Mouse (Mus musculus): ENCODE results near the gene Bex6. TPM values are rescaled to one million over a fixed set of nuclear protein-coding genes. Genes with fewer than 3 reads are reported as not detected.
A peak's percentile ranks its signal among the peaks of the same experiment; 100 is the strongest.

The Bex6 gene
- polyA plus RNA-seq, 2 experiments = 0.08 to 0.19 TPM

DNA sequence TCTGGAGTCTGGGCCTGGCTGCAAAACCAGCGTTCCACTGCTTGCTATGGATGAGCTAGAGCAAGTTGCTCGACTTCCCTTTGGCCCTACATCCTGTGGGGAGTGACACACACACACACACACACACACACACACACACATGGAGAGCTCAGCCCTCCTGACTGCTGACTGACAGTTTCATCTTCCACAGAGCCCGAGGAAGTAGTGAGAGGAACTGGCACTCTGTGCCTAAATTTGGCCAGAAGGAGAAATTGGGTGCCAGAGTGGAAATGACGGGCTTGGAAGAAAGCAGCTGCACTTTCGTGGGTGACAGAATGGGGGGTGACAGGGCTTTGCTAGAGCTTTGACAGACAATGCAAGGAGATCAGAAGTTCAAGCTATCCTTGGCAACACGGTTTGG, 9.5 kb downstream of the Bex6 start:
- no peaks in the 10 kb centered on the region for H3K9me3 ChIP-seq (ENCODE audit: control insufficient read depth, low read length)
- H3K27me3 ChIP-seq (ENCODE audit: control insufficient read depth, insufficient read depth, low read length) = no peaks in the 10 kb centered on the region
- DNase-seq (ENCODE audit: low spot score) (no peak), ATAC-seq (ENCODE audit: low FRiP score, low read depth) (no peak)
- 64% methylated on average over 6 of the region's 6 CpGs for WGBS
- no peak overlapping the region for H3K9ac ChIP-seq (ENCODE audit: low read depth, low read length, severe bottlenecking)
- no peaks in the 10 kb centered on the region for H3K36me3 ChIP-seq (ENCODE audit: control insufficient read depth, insufficient read depth, low read length)
- no peak overlapping the region for H3K27ac ChIP-seq (replicated peaks; ENCODE audit: low read depth, low read length)
- no peak overlapping the region for H3K4me3 ChIP-seq (replicated peaks; ENCODE audit: low read length)
- H3K4me2 ChIP-seq (replicated peaks; ENCODE audit: low read depth, low read length, severe bottlenecking) = no peak overlapping the region
- no peaks in the 10 kb centered on the region for H3K4me1 ChIP-seq (ENCODE audit: control insufficient read depth, insufficient read depth, low read length)
- TF ChIP-seq POLR2A (IDR thresholded peaks at IDR 0.05; ENCODE audit: borderline replicate concordance, extremely low read depth, insufficient read depth, insufficient read length) = no peak

DNA sequence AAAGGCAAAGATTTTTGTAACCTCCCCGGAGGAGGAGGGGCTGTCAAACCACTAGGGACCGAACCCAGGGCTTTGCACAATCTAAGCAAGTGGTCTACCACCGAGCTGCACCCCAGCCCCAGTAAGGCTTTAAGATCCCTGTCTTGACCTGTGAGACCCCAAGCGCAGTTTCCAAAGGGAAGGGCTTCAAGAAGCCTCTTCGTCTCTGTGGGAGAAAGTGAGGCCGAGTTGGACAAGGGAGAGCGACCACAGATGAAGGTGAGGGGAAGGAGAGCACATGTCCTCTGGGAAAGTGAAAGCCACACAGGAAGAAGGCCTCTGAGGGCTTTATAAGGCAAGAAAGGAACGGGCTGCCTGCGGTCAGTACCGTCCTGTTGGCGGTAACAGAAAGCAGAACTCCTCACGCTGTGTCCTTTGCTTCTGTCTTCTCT, 10.4 kb downstream of the Bex6 start:
- DNase-seq (ENCODE audit: low spot score) = no peak
- no peak overlapping the region for H3K9ac ChIP-seq (ENCODE audit: low read depth, low read length, severe bottlenecking)
- 58% methylated on average over 10 of the region's 12 CpGs for WGBS
- no peaks in the 10 kb centered on the region for H3K4me1 ChIP-seq (ENCODE audit: control insufficient read depth, insufficient read depth, low read length)
- no peak overlapping the region for H3K4me3 ChIP-seq (replicated peaks; ENCODE audit: low read length)
- H3K27me3 ChIP-seq (ENCODE audit: control insufficient read depth, insufficient read depth, low read length) = no peaks in the 10 kb centered on the region
- TF ChIP-seq POLR2A (IDR thresholded peaks at IDR 0.05; ENCODE audit: borderline replicate concordance, extremely low read depth, insufficient read depth, insufficient read length) = no peak
- H3K9me3 ChIP-seq (ENCODE audit: control insufficient read depth, low read length) = no peaks in the 10 kb centered on the region
- no peak for ATAC-seq (ENCODE audit: low FRiP score, low read depth)
- no peak overlapping the region for H3K27ac ChIP-seq (replicated peaks; ENCODE audit: low read depth, low read length)
- H3K36me3 ChIP-seq (ENCODE audit: control insufficient read depth, insufficient read depth, low read length) = no peaks in the 10 kb centered on the region
- no peak overlapping the region for H3K4me2 ChIP-seq (replicated peaks; ENCODE audit: low read depth, low read length, severe bottlenecking)

DNA sequence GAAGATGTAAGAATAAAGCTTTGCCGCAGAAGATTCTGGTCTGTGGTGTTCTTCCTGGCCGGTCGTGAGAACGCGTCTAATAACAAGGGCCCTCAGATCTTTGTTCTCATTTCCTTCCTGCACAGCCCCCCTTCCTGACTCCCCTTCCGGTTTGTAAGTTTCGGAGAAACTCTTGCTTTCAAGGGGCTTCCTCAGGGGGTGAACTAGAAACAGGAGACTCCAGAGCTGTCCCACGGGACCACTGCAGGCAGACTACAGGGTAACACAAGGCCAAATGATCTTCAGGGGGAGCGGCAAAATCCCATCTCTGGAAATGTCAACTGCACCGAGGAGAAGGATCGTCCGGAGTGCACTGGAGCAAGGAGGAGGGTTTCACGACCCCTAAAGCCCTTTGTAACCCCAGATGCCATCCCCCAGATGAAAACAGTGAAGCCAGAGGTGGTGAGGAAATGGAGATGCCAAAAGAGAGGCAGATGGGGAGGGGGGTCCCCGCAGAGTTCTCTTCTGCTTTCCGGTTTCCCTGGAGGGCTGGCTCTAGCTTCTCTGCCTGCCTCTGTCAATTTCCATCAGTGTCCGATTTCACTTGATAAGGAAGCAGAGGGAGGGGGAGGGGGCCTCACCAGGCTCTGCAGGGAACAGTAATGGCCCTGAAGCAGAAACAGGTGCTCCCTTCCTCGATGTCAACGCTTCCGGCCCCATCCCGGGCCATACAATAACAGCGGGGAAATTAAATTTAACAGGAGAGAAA, 20.8 kb downstream of the Bex6 start:
- Histone ChIP-seq H3K4me1 (ENCODE audit: control insufficient read depth, insufficient read depth, low read length) (no peaks in the 10 kb centered on the region), H3K4me2 (replicated peaks; ENCODE audit: low read depth, low read length, severe bottlenecking) (peak overlapping the region; percentile 22), H3K27me3 (ENCODE audit: control insufficient read depth, insufficient read depth, low read length) (no peaks in the 10 kb centered on the region), H3K9ac (ENCODE audit: low read depth, low read length, severe bottlenecking) (peak overlapping the region; percentile 9; the same call in 1 of the 2 replicates), H3K9me3 (ENCODE audit: control insufficient read depth, low read length) (no peaks in the 10 kb centered on the region), H3K36me3 (ENCODE audit: control insufficient read depth, insufficient read depth, low read length) (no peaks in the 10 kb centered on the region), H3K27ac (replicated peaks; ENCODE audit: low read depth, low read length) (peak overlapping the region; percentile 3; the same call in 1 of the 2 replicates), H3K4me3 (replicated peaks; ENCODE audit: low read length) (no peak overlapping the region)
- 44% methylated on average over 20 of the region's 21 CpGs for WGBS
- ATAC-seq (ENCODE audit: low FRiP score, low read depth) (peak; percentile 55; the same call in 1 of the 2 replicates), DNase-seq (ENCODE audit: low spot score) (peak; percentile 38)
- no peak for TF ChIP-seq POLR2A (IDR thresholded peaks at IDR 0.05; ENCODE audit: borderline replicate concordance, extremely low read depth, insufficient read depth, insufficient read length)

DNA sequence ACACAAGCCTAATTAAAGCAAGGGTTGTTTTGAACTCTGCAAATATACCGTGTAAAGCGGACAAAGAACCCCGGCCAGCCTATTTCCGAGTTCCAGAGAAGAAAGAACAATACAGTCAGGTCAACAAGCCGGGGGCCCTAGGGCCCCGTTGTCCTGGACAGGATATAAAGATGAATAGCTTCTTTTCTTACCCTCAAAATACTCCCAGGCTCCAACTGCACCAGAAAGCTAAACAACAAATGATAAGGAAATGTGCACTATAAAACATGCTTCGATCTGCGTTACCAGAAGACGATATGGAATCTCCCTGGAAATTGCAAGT, 21.3 kb downstream of the Bex6 start:
- DNase-seq (ENCODE audit: low spot score) (no peak), ATAC-seq (ENCODE audit: low FRiP score, low read depth) (no peak)
- Histone ChIP-seq H3K9me3 (ENCODE audit: control insufficient read depth, low read length) (no peaks in the 10 kb centered on the region), H3K4me2 (replicated peaks; ENCODE audit: low read depth, low read length, severe bottlenecking) (peak overlapping the region; percentile 22), H3K36me3 (ENCODE audit: control insufficient read depth, insufficient read depth, low read length) (no peaks in the 10 kb centered on the region), H3K27ac (replicated peaks; ENCODE audit: low read depth, low read length) (no peak overlapping the region), H3K9ac (ENCODE audit: low read depth, low read length, severe bottlenecking) (peak overlapping the region; percentile 9; the same call in 1 of the 2 replicates), H3K27me3 (ENCODE audit: control insufficient read depth, insufficient read depth, low read length) (no peaks in the 10 kb centered on the region), H3K4me1 (ENCODE audit: control insufficient read depth, insufficient read depth, low read length) (no peaks in the 10 kb centered on the region), H3K4me3 (replicated peaks; ENCODE audit: low read length) (no peak overlapping the region)
- WGBS = 61% methylated on average over 9 of the region's 9 CpGs
- TF ChIP-seq POLR2A (IDR thresholded peaks at IDR 0.05; ENCODE audit: borderline replicate concordance, extremely low read depth, insufficient read depth, insufficient read length) = no peak

DNA sequence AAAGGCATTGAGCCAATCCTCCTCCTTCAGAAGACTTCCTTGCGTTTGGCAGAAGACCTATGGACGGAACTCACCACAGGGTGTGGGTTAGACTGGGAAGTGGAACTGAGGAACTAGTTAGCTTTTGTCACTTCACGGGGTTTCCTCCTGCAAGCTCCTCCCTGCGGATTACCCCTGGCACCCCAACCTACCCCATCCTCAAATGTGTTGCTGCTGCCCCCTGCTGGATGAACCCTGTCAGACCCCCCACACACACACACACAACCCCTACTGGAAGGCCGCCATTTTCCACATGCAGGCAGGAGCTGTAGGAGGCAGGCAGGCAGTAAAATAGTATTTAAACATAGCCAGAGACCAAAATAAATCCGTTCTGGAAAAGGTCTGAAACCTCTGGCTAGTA, 23.1 kb downstream of the Bex6 start:
- DNase-seq (ENCODE audit: low spot score) = no peak
- Histone ChIP-seq H3K9ac (ENCODE audit: low read depth, low read length, severe bottlenecking) (no peak overlapping the region), H3K4me2 (replicated peaks; ENCODE audit: low read depth, low read length, severe bottlenecking) (no peak overlapping the region), H3K4me3 (replicated peaks; ENCODE audit: low read length) (no peak overlapping the region), H3K27ac (replicated peaks; ENCODE audit: low read depth, low read length) (no peak overlapping the region), H3K9me3 (ENCODE audit: control insufficient read depth, low read length) (no peaks in the 10 kb centered on the region), H3K36me3 (ENCODE audit: control insufficient read depth, insufficient read depth, low read length) (no peaks in the 10 kb centered on the region), H3K27me3 (ENCODE audit: control insufficient read depth, insufficient read depth, low read length) (no peaks in the 10 kb centered on the region), H3K4me1 (ENCODE audit: control insufficient read depth, insufficient read depth, low read length) (no peaks in the 10 kb centered on the region)
- no peak for TF ChIP-seq POLR2A (IDR thresholded peaks at IDR 0.05; ENCODE audit: borderline replicate concordance, extremely low read depth, insufficient read depth, insufficient read length)
- ATAC-seq (ENCODE audit: low FRiP score, low read depth) = no peak
- 66% methylated on average over 6 of the region's 6 CpGs for WGBS
